Mouse (Mus musculus) limb, embryonic 12.5 days (tissue): ENCODE measurements around the gene Aicda. TPM values are rescaled to one million over a fixed set of nuclear protein-coding genes. Genes with fewer than 3 reads are reported as not detected.
"Not testable (repeated sequence)": the region's sequence is repeated elsewhere in the genome, so short reads cannot be mapped to it uniquely, and the experiment has no call there.

Experiments used
- ATAC-seq: fragments of 200-750 bp; cut with Nextera tagmentation; 2 replicates; pipeline ENCODE4 v1.8.0; 2017; ENCODE audit warnings: low read depth, moderate TSS enrichment; ENCODE audit not compliant: insufficient number of reproducible peaks, insufficient read depth, low FRiP score, low TSS enrichment
- H3K27ac ChIP-seq: fragments of 300-500 bp; sonication (generic); 2 replicates; pipeline ENCODE4 v1.5.1; 2016; ENCODE audit warnings: mild to moderate bottlenecking, moderate library complexity
- H3K27me3 ChIP-seq: fragments of 300-500 bp; sonication (generic); 2 replicates; pipeline ENCODE4 v1.6.1; 2016; ENCODE audit warnings: mild to moderate bottlenecking, moderate library complexity
- H3K36me3 ChIP-seq: fragments of 300-500 bp; sonication (generic); 2 replicates; pipeline ENCODE4 v1.6.1; 2016; ENCODE audit warnings: mild to moderate bottlenecking, moderate library complexity
- H3K4me1 ChIP-seq: fragments of 300-500 bp; sonication (generic); replicated peaks from 2 replicates; pipeline ENCODE4 v1.6.1; 2016
- H3K4me2 ChIP-seq: fragments of 300-500 bp; sonication (generic); 2 replicates; pipeline ENCODE4 v1.6.1; 2016; ENCODE audit warnings: mild to moderate bottlenecking, moderate library complexity
- H3K4me3 ChIP-seq: fragments of 300-500 bp; sonication (generic); replicated peaks from 2 replicates; pipeline ENCODE4 v1.5.1; 2016; ENCODE audit warnings: mild to moderate bottlenecking
- H3K9ac ChIP-seq: fragments of 300-500 bp; sonication (generic); replicated peaks from 2 replicates; pipeline ENCODE4 v1.6.1; 2016; ENCODE audit warnings: mild to moderate bottlenecking, moderate library complexity
- H3K9me3 ChIP-seq: fragments of 300-500 bp; sonication (generic); 2 replicates; pipeline ENCODE4 v1.6.1; 2016; ENCODE audit warnings: mild to moderate bottlenecking, moderate library complexity
- WGBS: fragments of 180-500 bp; shearing (Covaris S2); methylation state at CpG from one replicate; pipeline ENCODE4 v1.1.7; 2016; 5-methylcytosine and 5-hydroxymethylcytosine counted together
- polyA plus RNA-seq: library from polyadenylated mRNA; unstranded; fragments of >200 nt; fragmentation: Nextera tagmentation; extraction: Ambion mirVana; gene quantifications from 2 replicates; pipeline ENCODE4 v1.2.1, GENCODE M21; 2016

The Aicda gene
- polyA plus RNA-seq, 1 experiment from 2014 or later: 0.34 TPM

DNA sequence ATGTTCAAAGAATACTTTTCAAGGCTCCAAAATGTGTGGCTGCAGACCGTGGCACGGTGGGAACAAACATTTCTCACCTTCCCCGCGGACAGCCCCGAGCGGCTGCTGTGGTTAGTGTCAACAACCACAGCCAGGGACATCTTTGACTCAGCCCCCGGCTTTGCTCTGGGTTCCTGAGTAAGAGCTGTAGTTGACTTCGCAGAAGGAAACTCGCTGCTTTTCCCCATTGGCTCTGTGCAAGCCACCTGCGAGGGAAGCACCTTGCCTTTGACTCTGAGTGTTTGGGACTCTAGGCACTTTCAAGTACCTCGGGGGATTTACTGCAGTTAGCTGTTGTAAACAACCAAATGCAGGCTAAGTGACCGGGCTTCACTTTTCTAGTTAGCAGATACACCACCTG, 26.0 kb upstream of the Aicda start:
- H3K9ac ChIP-seq: no peak overlapping the region
- H3K4me3 ChIP-seq: no peak overlapping the region
- no peak overlapping the region for H3K27ac ChIP-seq
- 28% methylated on average over 12 of the region's 12 CpGs for WGBS
- H3K4me1 ChIP-seq: peaks cover 3% of the 10 kb centered on the region; the same call in 1 of the 2 replicates
- no peak overlapping the region for H3K4me2 ChIP-seq
- no peak for ATAC-seq
- 0 out of 2 replicates have a peak, but pooled peaks cover 5% of the 10 kb centered on the region for H3K27me3 ChIP-seq
- H3K9me3 ChIP-seq: no peaks in the 10 kb centered on the region
- H3K36me3 ChIP-seq: no peaks in the 10 kb centered on the region

DNA sequence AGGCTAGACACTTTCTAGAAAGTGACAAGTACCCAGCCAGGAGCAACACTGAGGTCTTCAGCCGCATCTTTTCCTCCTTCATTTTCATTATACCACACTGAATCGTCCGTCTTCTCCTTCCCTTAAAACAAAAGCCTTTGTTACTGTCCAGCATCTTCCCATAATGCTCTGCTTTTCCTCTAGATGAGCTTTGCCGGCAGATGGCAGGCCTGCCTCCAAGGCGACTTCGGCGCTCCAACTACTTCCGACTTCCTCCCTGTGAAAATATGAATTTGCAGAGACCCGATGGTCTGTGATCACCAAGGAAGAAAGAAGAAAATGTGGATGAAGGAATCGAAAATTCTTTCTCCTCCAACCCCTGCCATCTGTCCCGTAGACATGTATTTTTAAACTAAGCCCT, 25.5 kb upstream of the Aicda start:
- no peak for ATAC-seq
- Histone ChIP-seq H3K9ac (no peak overlapping the region), H3K27ac (no peak overlapping the region), H3K4me3 (no peak overlapping the region), H3K9me3 (no peaks in the 10 kb centered on the region), H3K36me3 (no peaks in the 10 kb centered on the region), H3K4me2 (no peak overlapping the region), H3K4me1 (peaks cover 4% of the 10 kb centered on the region), H3K27me3 (0 out of 2 replicates have a peak, but pooled peaks cover 5% of the 10 kb centered on the region)
- WGBS: 82% methylated on average over 11 of the region's 11 CpGs

DNA sequence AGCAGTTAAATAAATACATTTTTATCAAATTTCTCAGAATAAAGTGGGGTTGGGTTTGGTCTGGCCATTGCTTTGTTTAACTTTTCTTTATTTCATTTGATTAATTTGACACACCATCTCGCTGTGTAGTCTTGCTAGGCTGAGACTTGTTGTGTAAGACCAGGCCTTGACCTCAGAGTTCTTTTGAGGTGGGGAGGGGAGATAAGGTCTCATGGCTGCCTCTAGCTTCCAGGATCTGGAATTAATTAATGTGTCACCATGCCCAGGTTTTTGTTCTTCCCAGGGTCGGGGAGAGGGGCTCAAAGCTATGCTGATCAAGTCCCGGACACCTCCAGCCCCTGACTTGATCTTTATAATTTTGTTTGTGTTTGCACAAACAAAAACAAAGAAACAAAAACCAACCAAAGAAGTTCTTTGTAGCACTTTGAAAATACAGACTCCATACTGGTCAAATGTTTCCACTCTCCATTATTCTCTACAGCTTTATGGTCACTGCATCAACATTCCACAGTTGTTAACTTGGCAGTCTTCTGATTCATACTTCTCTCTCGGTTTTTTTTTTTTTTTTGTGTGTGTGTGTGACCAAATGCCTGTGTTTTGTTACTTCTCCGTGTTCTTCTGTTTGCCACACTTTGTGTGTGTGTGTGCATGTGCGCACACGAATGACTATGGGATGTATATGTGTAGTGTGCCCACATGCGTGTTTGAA, 22.0 kb upstream of the Aicda start:
- Histone ChIP-seq H3K4me1 (peaks cover 6% of the 10 kb centered on the region), H3K9me3 (no peaks in the 10 kb centered on the region), H3K27ac (no peak overlapping the region), H3K4me2 (no peak overlapping the region), H3K36me3 (no peaks in the 10 kb centered on the region), H3K4me3 (no peak overlapping the region), H3K9ac (no peak overlapping the region), H3K27me3 (0 out of 2 replicates have a peak, but pooled peaks cover 5% of the 10 kb centered on the region)
- 56% methylated on average over 8 of the region's 8 CpGs for WGBS
- no peak for ATAC-seq

DNA sequence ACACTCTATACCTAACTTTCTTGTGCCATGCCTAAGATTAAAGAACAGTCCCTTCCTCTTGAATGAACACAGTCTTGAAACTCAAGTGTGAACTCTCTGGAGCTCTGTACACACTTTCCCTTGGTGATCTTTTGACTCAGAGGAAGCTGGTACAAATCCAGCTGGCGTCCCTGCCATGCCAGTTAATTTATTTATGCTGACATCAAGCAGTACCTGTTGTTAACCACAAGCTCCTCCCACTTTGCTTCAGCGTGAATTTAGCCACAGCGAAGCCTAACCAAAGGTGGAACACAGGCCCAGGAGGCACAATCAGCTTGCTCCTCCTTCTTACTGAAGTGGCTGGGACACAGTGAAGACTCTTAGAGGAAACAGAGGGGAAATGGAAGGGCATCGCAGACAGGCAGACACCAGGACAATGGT, 20.7 kb upstream of the Aicda start:
- peak overlapping the region; percentile 13; the same call in 1 of the 2 replicates for H3K4me3 ChIP-seq

GRCm38 (mm10) chr6:122534032-122534431, 19.6 kb upstream of the Aicda start:
- Histone ChIP-seq H3K36me3 (no peaks in the 10 kb centered on the region), H3K27ac (no peak overlapping the region), H3K27me3 (no peaks in the 10 kb centered on the region), H3K4me2 (no peak overlapping the region), H3K4me1 (peaks cover 6% of the 10 kb centered on the region), H3K9me3 (no peaks in the 10 kb centered on the region), H3K9ac (no peak overlapping the region), H3K4me3 (no peak overlapping the region)
- ATAC-seq: no peak
- 65% methylated on average over 3 of the region's 3 CpGs for WGBS

More for the DNA sequence above, 20.7 kb upstream of the Aicda start:
- ATAC-seq: no peak
- Histone ChIP-seq H3K36me3 (no peaks in the 10 kb centered on the region), H3K4me1 (peaks cover 6% of the 10 kb centered on the region), H3K9me3 (no peaks in the 10 kb centered on the region), H3K9ac (peak overlapping the region; percentile 34; the same call in 1 of the 2 replicates), H3K27ac (0 out of 2 replicates have a peak overlapping the region, but pooled peaks have one; percentile 29), H3K4me2 (peak overlapping the region; percentile 42), H3K27me3 (0 out of 2 replicates have a peak, but pooled peaks cover under 1% of the 10 kb centered on the region)
- WGBS: 11% methylated on average over 4 of the region's 4 CpGs

DNA sequence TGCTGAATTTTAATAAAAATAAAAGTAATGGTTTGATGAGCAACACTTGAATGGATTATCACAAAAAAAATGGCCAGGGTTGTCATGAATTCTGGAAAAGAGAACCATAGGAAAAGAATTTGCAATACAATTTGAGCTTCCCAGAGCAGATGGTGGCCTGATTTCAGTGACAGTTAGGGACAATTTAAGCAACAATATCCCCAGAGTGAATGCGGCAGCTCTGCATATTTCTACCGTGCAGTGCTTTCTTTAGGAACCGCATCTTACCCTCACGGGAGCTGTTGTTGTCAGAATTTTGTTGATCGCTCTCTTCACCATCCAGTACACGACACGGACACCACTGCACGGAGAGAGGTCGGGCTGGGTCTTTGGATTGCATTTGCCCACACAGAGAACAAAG, 14.0 kb upstream of the Aicda start:
- no peak for ATAC-seq
- no peaks in the 10 kb centered on the region for H3K9me3 ChIP-seq
- no peak overlapping the region for H3K27ac ChIP-seq
- H3K9ac ChIP-seq: no peak overlapping the region
- no peaks in the 10 kb centered on the region for H3K4me1 ChIP-seq
- H3K36me3 ChIP-seq: no peaks in the 10 kb centered on the region
- H3K4me2 ChIP-seq: no peak overlapping the region
- H3K27me3 ChIP-seq: no peaks in the 10 kb centered on the region
- WGBS: 92% methylated on average over 9 of the region's 9 CpGs
- H3K4me3 ChIP-seq: no peak overlapping the region

DNA sequence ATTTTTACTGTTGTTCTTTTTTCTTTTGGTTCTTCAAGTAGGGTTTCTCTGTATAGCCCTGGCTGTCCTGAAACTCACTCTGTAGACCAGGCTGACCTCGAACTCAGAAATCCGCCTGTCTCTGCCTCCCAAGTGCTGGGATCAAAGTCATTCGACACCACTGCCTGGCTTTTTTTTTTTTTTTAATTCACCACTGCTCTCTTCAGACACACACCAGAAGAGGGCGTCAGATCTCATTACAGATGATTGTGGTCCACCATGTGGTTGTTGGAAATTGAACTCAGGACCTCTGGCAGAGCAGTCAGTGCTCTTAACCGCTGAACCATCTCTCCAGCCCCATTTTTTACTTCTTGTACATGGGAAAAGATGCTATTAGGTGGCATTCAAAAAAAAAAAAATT, 11.1 kb upstream of the Aicda start:
- peaks cover 15% of the 10 kb centered on the region for H3K4me1 ChIP-seq
- H3K9me3 ChIP-seq, H3K27me3 ChIP-seq, ATAC-seq, H3K36me3 ChIP-seq, H3K9ac ChIP-seq, H3K4me2 ChIP-seq, H3K27ac ChIP-seq, H3K4me3 ChIP-seq: not testable (repeated sequence)
- WGBS: 74% methylated on average over 5 of the region's 5 CpGs

DNA sequence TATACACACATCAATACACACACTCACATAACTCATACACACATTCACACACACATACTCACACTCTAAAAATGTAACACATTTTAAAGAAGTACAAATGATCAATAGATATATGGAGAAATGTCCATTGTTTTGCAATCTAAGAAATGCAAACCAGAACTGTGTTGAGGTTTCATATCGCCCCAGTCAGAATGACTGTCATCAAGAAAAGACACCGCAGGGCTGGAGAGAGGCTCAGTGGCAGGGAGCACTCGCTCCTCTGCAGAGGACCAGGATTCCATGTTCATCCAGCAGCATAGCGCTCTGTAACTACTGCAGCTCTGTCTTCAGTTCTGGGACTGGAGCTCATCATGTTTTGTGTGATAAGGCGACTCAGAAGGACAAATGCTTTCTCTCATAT, 10.0 kb upstream of the Aicda start:
- no peaks in the 10 kb centered on the region for H3K9me3 ChIP-seq
- WGBS: 83% methylated on average over 5 of the region's 5 CpGs
- no peak overlapping the region for H3K4me2 ChIP-seq
- H3K4me3 ChIP-seq: no peak overlapping the region
- no peak overlapping the region for H3K27ac ChIP-seq
- no peaks in the 10 kb centered on the region for H3K36me3 ChIP-seq
- H3K9ac ChIP-seq: no peak overlapping the region
- ATAC-seq: no peak
- H3K4me1 ChIP-seq: peaks cover 15% of the 10 kb centered on the region
- H3K27me3 ChIP-seq: no peaks in the 10 kb centered on the region

- no peaks in the 10 kb centered on the region for H3K9me3 ChIP-seq
- no peak overlapping the region for H3K9ac ChIP-seq
- peaks cover 15% of the 10 kb centered on the region for H3K4me1 ChIP-seq
- H3K27me3 ChIP-seq: no peaks in the 10 kb centered on the region
- no peaks in the 10 kb centered on the region for H3K36me3 ChIP-seq
- H3K4me2 ChIP-seq: no peak overlapping the region
- H3K4me3 ChIP-seq: no peak overlapping the region
- no peak for ATAC-seq
- WGBS: 88% methylated on average over 1 of the region's 1 CpGs
- peak overlapping the region; percentile 66 for H3K27ac ChIP-seq
Observed at GRCm38 (mm10) chr6:122544672-122545071, 8.9 kb upstream of the Aicda start.

DNA sequence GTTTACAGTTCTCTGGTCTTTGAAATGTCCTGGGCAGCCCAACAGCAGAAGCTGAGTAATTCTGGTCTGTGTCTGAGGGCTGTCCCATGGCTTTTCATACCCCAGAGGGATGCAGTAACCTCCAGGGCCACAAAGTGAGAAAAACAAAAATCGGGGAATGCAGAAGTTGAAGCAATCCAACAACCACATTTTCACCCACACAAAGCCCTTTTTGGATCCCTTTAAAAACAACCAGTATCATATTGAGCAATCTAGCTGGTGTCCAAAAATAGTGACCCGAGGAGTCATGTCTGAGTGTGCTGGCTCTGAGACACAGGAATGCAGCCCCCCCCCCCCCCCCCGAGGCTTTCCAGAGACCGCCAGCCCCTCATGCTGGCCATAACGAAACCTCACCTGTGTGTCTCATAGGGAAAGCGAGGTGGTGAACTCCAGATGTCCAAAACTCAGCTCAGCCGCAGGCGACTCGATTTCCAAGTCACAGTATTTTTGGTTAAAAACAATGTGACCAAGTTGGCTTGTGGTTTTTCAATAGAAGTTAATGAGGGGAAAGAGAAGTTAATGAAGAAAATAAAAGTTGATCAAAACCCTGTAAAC, 8.2 kb upstream of the Aicda start:
- 52% methylated on average over 9 of the region's 9 CpGs for WGBS
- Histone ChIP-seq H3K27ac (peak overlapping the region; percentile 74), H3K9me3 (no peaks in the 10 kb centered on the region), H3K4me3 (no peak overlapping the region), H3K36me3 (no peaks in the 10 kb centered on the region), H3K27me3 (no peaks in the 10 kb centered on the region), H3K9ac (no peak overlapping the region), H3K4me1 (peaks cover 15% of the 10 kb centered on the region), H3K4me2 (peak overlapping the region; percentile 21; the same call in 1 of the 2 replicates)
- peak; percentile 54; the same call in 1 of the 2 replicates for ATAC-seq

GRCm38 (mm10) chr6:122545948-122546347, 7.7 kb upstream of the Aicda start:
- no peaks in the 10 kb centered on the region for H3K9me3 ChIP-seq
- peak; percentile 77 for ATAC-seq
- H3K4me2 ChIP-seq: peak overlapping the region; percentile 21; the same call in 1 of the 2 replicates
- peak overlapping the region; percentile 74 for H3K27ac ChIP-seq
- peaks cover 15% of the 10 kb centered on the region for H3K4me1 ChIP-seq
- 54% methylated on average over 10 of the region's 10 CpGs for WGBS
- no peaks in the 10 kb centered on the region for H3K27me3 ChIP-seq
- H3K9ac ChIP-seq: no peak overlapping the region
- no peaks in the 10 kb centered on the region for H3K36me3 ChIP-seq
- no peak overlapping the region for H3K4me3 ChIP-seq
